Mouse (Mus musculus): ENCODE measurements around the gene Tbc1d13. TPM values are rescaled to one million over a fixed set of nuclear protein-coding genes. Genes with fewer than 3 reads are reported as not detected.
"Not testable (repeated sequence)": the region's sequence is repeated elsewhere in the genome, so short reads cannot be mapped to it uniquely, and the experiment has no call there.

Tbc1d13 gene
- polyA plus RNA-seq, 1 experiment from 2014 or later, result 3.7 TPM

DNA sequence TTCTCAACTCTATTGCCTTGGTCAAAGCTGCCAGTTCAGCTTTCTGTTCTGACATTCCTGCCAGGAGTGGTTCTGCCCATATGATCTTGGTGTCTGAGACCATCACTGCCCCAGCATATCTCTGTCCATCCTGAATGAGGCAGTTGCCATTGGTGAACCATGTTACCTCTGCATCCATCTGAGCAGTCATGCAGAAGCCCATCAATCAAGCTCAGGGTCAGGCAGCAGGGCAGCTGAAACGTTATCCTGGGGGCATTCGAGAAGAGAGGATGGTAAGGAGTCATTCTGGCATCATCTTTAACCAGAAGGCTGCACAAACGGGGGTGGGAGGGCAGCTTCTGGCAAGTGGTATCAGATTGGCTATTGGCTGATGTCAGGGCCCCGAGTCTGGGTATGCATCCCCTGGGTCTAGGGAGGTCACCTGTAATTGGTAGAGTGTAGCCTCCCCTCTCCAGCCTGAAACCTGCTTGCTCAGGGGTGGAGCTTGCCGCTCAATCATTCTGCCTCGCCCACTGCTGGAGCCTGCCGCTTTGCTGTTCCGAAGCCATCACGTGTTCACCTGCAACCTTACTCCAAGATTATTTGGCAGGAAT is 30.9 kb downstream of the Tbc1d13 start:
- Histone ChIP-seq H3K9me3 (replicated peaks) (peaks cover 15% of the 10 kb centered on the region), H3K36me3 (no peaks in the 10 kb centered on the region), H3K27ac (no peak overlapping the region), H3K4me2 (no peak overlapping the region), H3K9ac (no peak overlapping the region), H3K4me1 (replicated peaks) (no peaks in the 10 kb centered on the region), H3K4me3 (replicated peaks) (no peak overlapping the region), H3K27me3 (no peaks in the 10 kb centered on the region)
- ATAC-seq (ENCODE audit: low read depth), result no peak
- DNase-seq, result no peak
- 52% methylated on average over 9 of the region's 9 CpGs for WGBS (ENCODE audit: insufficient replicate concordance)

GRCm38 (mm10) chr2:30166677-30167076 is 33.1 kb downstream of the Tbc1d13 start:
- no peak for ATAC-seq (ENCODE audit: low read depth)
- WGBS (ENCODE audit: insufficient replicate concordance), result 46% methylated on average over 4 of the region's 4 CpGs

DNA sequence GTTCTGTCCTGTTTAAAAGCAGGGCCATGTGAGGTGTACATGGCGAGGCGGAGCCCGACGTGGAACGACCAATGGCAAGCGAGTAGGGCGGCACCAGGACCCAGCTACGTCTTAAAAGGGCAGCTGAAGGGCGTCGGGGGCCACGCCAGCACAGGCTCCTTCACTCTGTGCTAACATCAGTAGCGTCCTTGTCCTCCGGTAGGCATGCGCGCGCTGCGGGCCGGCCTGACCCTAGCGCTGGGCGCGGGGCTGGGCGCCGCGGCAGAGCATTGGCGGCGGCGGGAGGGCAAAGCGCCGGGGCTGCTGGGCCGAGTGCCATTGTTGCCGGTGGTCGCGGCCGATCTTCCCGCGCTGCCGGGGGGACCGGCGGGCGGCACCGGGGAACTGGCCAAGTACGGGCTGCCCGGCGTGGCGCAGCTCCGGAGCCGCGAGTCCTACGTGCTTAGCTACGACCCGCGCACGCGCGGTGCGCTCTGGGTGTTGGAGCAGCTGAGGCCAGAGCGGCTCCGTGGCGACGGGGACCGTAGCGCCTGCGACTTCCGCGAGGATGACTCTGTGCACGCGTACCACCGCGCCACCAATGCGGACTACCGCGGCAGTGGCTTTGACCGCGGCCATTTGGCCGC is 37.9 kb downstream of the Tbc1d13 start, which contains the start of gene Endog:
Gene Endog (plus strand): TSS at position 123 of the 626 bp plus-strand sequence.
- peak; percentile 67 for DNase-seq
- Histone ChIP-seq H3K4me1 (replicated peaks) (peaks cover 24% of the 10 kb centered on the region), H3K27me3 (no peaks in the 10 kb centered on the region), H3K4me2 (peak within 1 kb of the TSS; percentile 86), H3K4me3 (replicated peaks) (peak within 1 kb of the TSS; percentile 71), H3K36me3 (peaks cover 42% of the 10 kb centered on the region), H3K9ac (peak within 1 kb of the TSS; percentile 72), H3K9me3 (replicated peaks) (peaks cover 13% of the 10 kb centered on the region), H3K27ac (peak within 1 kb of the TSS; percentile 73)
- peak; percentile 91 for ATAC-seq (ENCODE audit: low read depth)
- WGBS (ENCODE audit: insufficient replicate concordance), result under 1% methylated on average over 75 of the region's 75 CpGs

More at GRCm38 (mm10) chr2:30166677-30167076, 33.1 kb downstream of the Tbc1d13 start:
- H3K4me2 ChIP-seq, result no peak overlapping the region
- peaks cover 15% of the 10 kb centered on the region for H3K9me3 ChIP-seq (replicated peaks)
- no peaks in the 10 kb centered on the region for H3K27me3 ChIP-seq
- no peak overlapping the region for H3K27ac ChIP-seq
- H3K36me3 ChIP-seq, result no peaks in the 10 kb centered on the region
- peaks cover 6% of the 10 kb centered on the region for H3K4me1 ChIP-seq (replicated peaks)
- H3K9ac ChIP-seq, result no peak overlapping the region
- H3K4me3 ChIP-seq (replicated peaks), result no peak overlapping the region
- no peak for DNase-seq

- peaks cover 9% of the 10 kb centered on the region for H3K9me3 ChIP-seq (replicated peaks)
- DNase-seq (no peak), ATAC-seq (ENCODE audit: low read depth) (no peak)
- WGBS (ENCODE audit: insufficient replicate concordance), result 2% methylated on average over 19 of the region's 19 CpGs
- peaks cover 28% of the 10 kb centered on the region for H3K4me1 ChIP-seq (replicated peaks)
- H3K9ac ChIP-seq, result peak overlapping the region; percentile 72
- H3K4me2 ChIP-seq, result peak overlapping the region; percentile 86
- peaks cover 47% of the 10 kb centered on the region for H3K36me3 ChIP-seq
- H3K4me3 ChIP-seq (replicated peaks), result peak overlapping the region; percentile 71
- H3K27me3 ChIP-seq, result no peaks in the 10 kb centered on the region
- H3K27ac ChIP-seq, result peak overlapping the region; percentile 73; the same call in 1 of the 2 replicates
Measured at GRCm38 (mm10) chr2:30171997-30172382, 38.4 kb downstream of the Tbc1d13 start.

DNA sequence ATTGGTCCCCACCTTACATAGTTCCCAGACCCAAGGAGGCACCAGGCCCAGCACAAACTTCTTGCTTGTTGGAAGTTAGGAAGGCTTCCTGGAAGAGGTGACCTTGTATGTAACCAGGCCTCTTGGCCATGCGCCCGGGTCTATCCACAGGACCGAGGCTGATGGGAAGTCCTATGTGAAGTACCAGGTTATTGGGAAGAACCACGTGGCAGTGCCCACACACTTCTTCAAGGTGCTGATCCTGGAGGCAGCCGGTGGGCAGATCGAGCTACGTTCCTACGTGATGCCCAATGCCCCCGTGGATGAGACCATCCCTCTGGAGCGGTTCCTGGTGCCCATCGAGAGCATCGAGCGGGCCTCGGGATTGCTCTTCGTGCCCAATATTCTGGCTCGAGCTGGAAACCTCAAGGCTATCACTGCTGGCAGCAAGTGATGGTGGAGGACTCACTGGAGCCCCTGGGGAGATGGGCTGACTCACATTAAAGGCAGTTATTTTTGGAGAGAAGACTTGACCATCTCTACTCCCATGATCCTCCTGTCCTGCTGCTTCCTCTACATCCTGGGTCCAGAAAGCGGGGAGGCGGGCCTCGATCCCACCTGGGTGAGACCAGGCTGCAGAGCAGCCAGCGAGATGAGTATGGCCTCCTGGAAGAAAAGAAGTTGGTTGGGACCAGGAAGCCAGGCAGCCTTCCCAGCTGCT is 40.1 kb downstream of the Tbc1d13 start:
- peaks cover 44% of the 10 kb centered on the region for H3K4me1 ChIP-seq (replicated peaks)
- WGBS (ENCODE audit: insufficient replicate concordance), result 88% methylated on average over 20 of the region's 20 CpGs
- no peak overlapping the region for H3K4me3 ChIP-seq (replicated peaks)
- H3K9me3 ChIP-seq (replicated peaks), result peaks cover 6% of the 10 kb centered on the region
- H3K4me2 ChIP-seq, result no peak overlapping the region
- ATAC-seq (ENCODE audit: low read depth) (no peak), DNase-seq (no peak)
- H3K36me3 ChIP-seq, result peaks cover 51% of the 10 kb centered on the region
- no peak overlapping the region for H3K27ac ChIP-seq
- H3K9ac ChIP-seq, result no peak overlapping the region
- no peaks in the 10 kb centered on the region for H3K27me3 ChIP-seq

DNA sequence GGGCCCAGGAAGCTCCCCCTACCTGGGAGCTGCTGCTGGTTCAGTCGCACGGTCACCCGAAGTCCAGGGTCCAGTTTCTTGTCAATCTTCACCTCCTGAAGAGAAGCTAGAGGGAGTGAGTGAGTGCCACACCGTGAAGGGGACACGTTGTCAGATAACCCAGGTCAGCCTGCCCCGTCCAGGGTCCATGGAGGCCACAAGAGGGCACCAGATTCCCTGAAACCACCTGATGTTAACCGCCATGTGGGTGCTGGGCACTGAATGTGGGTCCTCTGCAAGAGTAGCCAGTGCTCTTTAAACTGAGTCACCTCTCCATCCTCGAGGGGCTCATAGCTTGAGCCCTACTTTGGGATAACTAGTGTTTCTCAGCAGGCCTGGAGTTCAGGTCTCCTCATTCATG is 42.4 kb downstream of the Tbc1d13 start:
- peaks cover 51% of the 10 kb centered on the region for H3K36me3 ChIP-seq
- H3K4me1 ChIP-seq (replicated peaks), result peaks cover 46% of the 10 kb centered on the region
- H3K4me2 ChIP-seq, result no peak overlapping the region
- DNase-seq, result no peak
- 81% methylated on average over 8 of the region's 8 CpGs for WGBS (ENCODE audit: insufficient replicate concordance)
- H3K9ac ChIP-seq, result no peak overlapping the region
- ATAC-seq (ENCODE audit: low read depth), result no peak
- H3K4me3 ChIP-seq (replicated peaks), result no peak overlapping the region
- peaks cover 6% of the 10 kb centered on the region for H3K9me3 ChIP-seq (replicated peaks)
- H3K27me3 ChIP-seq, result no peaks in the 10 kb centered on the region
- H3K27ac ChIP-seq, result no peak overlapping the region

DNA sequence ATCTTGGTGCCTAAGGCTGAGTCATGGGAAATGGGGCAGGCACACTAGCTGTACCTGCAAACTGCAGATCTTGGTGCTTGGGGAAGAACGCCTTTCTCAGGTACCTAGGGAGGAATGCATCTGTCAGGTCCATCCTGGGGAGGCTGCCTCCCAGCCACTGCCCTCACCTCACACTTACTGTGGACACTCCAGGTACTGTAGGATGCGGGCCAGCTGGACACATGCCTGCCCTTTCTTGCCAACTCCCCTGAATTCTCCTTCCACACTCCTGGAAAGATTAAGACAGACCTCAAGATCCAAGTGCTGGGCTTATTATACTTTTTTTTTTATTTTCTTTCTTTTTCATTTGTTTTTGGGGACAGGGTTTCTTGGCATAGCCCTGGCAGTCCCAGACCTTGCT is 43.0 kb downstream of the Tbc1d13 start:
- H3K4me2 ChIP-seq, result peak overlapping the region; percentile 91; the same call in 1 of the 2 replicates

GRCm38 (mm10) chr2:30177700-30178675 is 44.4 kb downstream of the Tbc1d13 start, which contains the start of gene Spout1:
TSS of gene Spout1 (minus strand) at chr2:30178459.
- DNase-seq, result peak; percentile 94
- Histone ChIP-seq H3K9ac (peak within 1 kb of the TSS; percentile 81), H3K4me3 (replicated peaks) (peak within 1 kb of the TSS; percentile 80), H3K4me2 (peak within 1 kb of the TSS; percentile 91), H3K4me1 (replicated peaks) (peaks cover 33% of the 10 kb centered on the region), H3K27me3 (no peaks in the 10 kb centered on the region), H3K27ac (peak within 1 kb of the TSS; percentile 53), H3K9me3 (replicated peaks) (peaks cover 6% of the 10 kb centered on the region), H3K36me3 (peaks cover 44% of the 10 kb centered on the region)
- under 1% methylated on average over 54 of the region's 54 CpGs for WGBS (ENCODE audit: insufficient replicate concordance)
- ATAC-seq (ENCODE audit: low read depth), result peak; percentile 94

More for the DNA sequence above, 43.0 kb downstream of the Tbc1d13 start:
- Histone ChIP-seq H3K27ac (no peak overlapping the region), H3K36me3 (peaks cover 51% of the 10 kb centered on the region), H3K4me1 (replicated peaks) (peaks cover 46% of the 10 kb centered on the region), H3K27me3 (no peaks in the 10 kb centered on the region), H3K9me3 (replicated peaks) (peaks cover 6% of the 10 kb centered on the region), H3K4me3 (replicated peaks) (no peak overlapping the region), H3K9ac (no peak overlapping the region)
- 90% methylated on average over 2 of the region's 2 CpGs for WGBS (ENCODE audit: insufficient replicate concordance)
- ATAC-seq (ENCODE audit: low read depth), result no peak
- no peak for DNase-seq

DNA sequence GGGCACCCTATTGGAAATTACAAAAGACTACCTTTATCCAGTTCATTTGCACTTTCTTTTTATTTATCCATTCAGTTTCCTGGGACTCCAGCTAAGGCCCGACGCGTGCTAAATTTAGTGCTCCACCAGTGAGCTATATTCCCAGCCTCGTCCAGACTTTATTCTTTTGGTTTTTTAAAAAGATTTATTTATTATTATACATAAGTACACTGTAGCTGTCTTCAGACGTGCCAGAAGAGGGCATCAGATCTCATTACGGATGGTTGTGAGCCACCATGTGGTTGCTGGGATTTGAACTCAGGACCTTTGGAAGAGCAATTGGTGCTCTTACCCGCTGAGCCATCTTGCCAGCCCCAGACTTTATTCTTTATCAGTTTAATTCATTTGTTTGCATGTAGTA is 45.2 kb downstream of the Tbc1d13 start:
- peak overlapping the region; percentile 80 for H3K4me3 ChIP-seq (replicated peaks)
- H3K27me3 ChIP-seq; DNase-seq; H3K9ac ChIP-seq; H3K27ac ChIP-seq; H3K9me3 ChIP-seq (replicated peaks); ATAC-seq (ENCODE audit: low read depth): not testable (repeated sequence)
- H3K36me3 ChIP-seq, result peaks cover 37% of the 10 kb centered on the region
- peak overlapping the region; percentile 91 for H3K4me2 ChIP-seq
- H3K4me1 ChIP-seq (replicated peaks), result peaks cover 33% of the 10 kb centered on the region
- 52% methylated on average over 7 of the region's 7 CpGs for WGBS (ENCODE audit: insufficient replicate concordance)

GRCm38 (mm10) chr2:30182424-30182823 is 48.9 kb downstream of the Tbc1d13 start:
- Histone ChIP-seq H3K4me1 (replicated peaks) (peaks cover 56% of the 10 kb centered on the region), H3K27ac (no peak overlapping the region), H3K9ac (no peak overlapping the region), H3K9me3 (replicated peaks) (no peaks in the 10 kb centered on the region), H3K4me3 (replicated peaks) (no peak overlapping the region), H3K36me3 (peaks cover 24% of the 10 kb centered on the region), H3K4me2 (no peak overlapping the region), H3K27me3 (no peaks in the 10 kb centered on the region)
- WGBS (ENCODE audit: insufficient replicate concordance), result 81% methylated on average over 2 of the region's 2 CpGs
- ATAC-seq (ENCODE audit: low read depth) (no peak), DNase-seq (no peak)
